Mouse (Mus musculus) hindbrain, embryonic 16.5 days (tissue): ENCODE results near the gene Bbs4. TPM values are rescaled to one million over a fixed set of nuclear protein-coding genes. Genes with fewer than 3 reads are reported as not detected.
A peak's percentile ranks its signal among the peaks of the same experiment; 100 is the strongest.

Source experiments
- ATAC-seq: fragments of 200-750 bp; cut with Nextera tagmentation; 2 replicates; pipeline ENCODE4 v1.8.0; 2017; ENCODE audit warnings: moderate TSS enrichment, moderate library complexity
- H3K27ac ChIP-seq: fragments of 300-500 bp; sonication (generic); 2 replicates; pipeline ENCODE4 v1.5.1; 2014; ENCODE audit warnings: low read depth, mild to moderate bottlenecking, control low read depth, low read length, moderate library complexity
- H3K27me3 ChIP-seq: fragments of 300-500 bp; sonication (generic); replicated peaks from 2 replicates; pipeline ENCODE4 v1.6.1; 2014; ENCODE audit warnings: low read length; ENCODE audit not compliant: control insufficient read depth, insufficient read depth
- H3K36me3 ChIP-seq: fragments of 300-500 bp; sonication (generic); 2 replicates; pipeline ENCODE4 v1.6.1; 2014; ENCODE audit warnings: mild to moderate bottlenecking, low read length, moderate library complexity, mixed read lengths; ENCODE audit not compliant: control insufficient read depth, insufficient read depth
- H3K4me1 ChIP-seq: fragments of 300-500 bp; sonication (generic); 2 replicates; pipeline ENCODE4 v1.6.1; 2014; ENCODE audit warnings: low read depth, low read length; ENCODE audit not compliant: control insufficient read depth, insufficient read depth
- H3K4me2 ChIP-seq: fragments of 300-500 bp; sonication (generic); 2 replicates; pipeline ENCODE4 v1.6.1; 2014; ENCODE audit warnings: mild to moderate bottlenecking, low read length, control low read depth, moderate library complexity
- H3K4me3 ChIP-seq: fragments of 300-500 bp; sonication (generic); 2 replicates; pipeline ENCODE4 v1.5.1; 2014; ENCODE audit warnings: mild to moderate bottlenecking, low read length, control low read depth, moderate library complexity
- H3K9ac ChIP-seq: fragments of 300-500 bp; sonication (generic); 2 replicates; pipeline ENCODE4 v1.6.1; 2014; ENCODE audit warnings: low read depth, mild to moderate bottlenecking, control low read depth, low read length, moderate library complexity
- H3K9me3 ChIP-seq: fragments of 300-500 bp; sonication (generic); 2 replicates; pipeline ENCODE4 v1.6.1; 2014; ENCODE audit warnings: mild to moderate bottlenecking, low read length, moderate library complexity; ENCODE audit not compliant: control insufficient read depth
- WGBS: fragments of 180-500 bp; shearing (Covaris S2); extraction: QIAGEN DNeasy Blood & Tissue Kit; methylation state at CpG from one replicate; pipeline ENCODE4 v1.1.7; 2014; 5-methylcytosine and 5-hydroxymethylcytosine counted together
- polyA plus RNA-seq: library from polyadenylated mRNA; unstranded; fragments of >200 nt; fragmentation: Nextera tagmentation; extraction: Ambion mirVana; gene quantifications from 2 replicates; pipeline ENCODE4 v1.2.1, GENCODE M21; 2015

Gene Bbs4
- polyA plus RNA-seq, 1 experiment from 2014 or later: 44.0 TPM

DNA sequence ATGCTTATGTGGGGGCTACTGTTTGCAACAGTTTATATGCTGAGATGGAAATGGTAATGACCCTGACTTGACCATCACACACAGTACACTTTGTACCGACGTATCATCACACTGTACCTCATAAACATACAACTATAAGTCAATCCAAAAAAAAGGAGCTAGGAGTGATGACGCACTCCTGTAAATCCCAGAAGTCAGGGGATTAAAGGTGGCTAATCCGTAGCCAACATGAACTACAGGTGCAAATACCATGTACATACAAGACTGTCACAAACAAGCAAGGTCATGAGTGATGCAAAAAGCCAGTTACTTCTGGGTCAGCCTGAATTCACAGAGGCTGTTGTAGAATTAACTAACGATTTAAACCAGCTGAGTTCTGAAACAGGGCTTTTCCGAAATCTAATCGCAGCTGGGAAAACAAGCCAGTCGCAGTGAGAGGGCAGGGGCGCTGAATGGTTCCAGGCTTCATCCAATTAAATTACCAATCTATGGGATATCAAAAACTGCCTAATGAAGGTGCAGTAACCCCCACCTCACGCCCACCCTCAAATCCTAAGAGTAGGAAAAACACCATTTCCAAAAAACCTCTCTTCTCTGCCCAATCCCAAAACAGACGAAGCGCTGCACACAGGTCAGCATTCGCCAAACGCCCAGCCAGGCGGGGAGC is 589 bp downstream of the Bbs4 start:
- H3K4me3 ChIP-seq: peak overlapping the region; percentile 91
- 10% methylated on average over 15 of the region's 15 CpGs for WGBS
- ATAC-seq: peak; percentile 9

GRCm38 (mm10) chr9:59346176-59346575 is 7.1 kb downstream of the Bbs4 start:
- H3K27me3 ChIP-seq: no peaks in the 10 kb centered on the region
- H3K4me2 ChIP-seq: no peak overlapping the region
- 84% methylated on average over 2 of the region's 2 CpGs for WGBS
- no peaks in the 10 kb centered on the region for H3K9me3 ChIP-seq
- H3K36me3 ChIP-seq: peaks cover 16% of the 10 kb centered on the region
- H3K9ac ChIP-seq: no peak overlapping the region
- ATAC-seq: no peak
- H3K4me3 ChIP-seq: no peak overlapping the region
- no peaks in the 10 kb centered on the region for H3K4me1 ChIP-seq
- no peak overlapping the region for H3K27ac ChIP-seq

More for the DNA sequence above, 589 bp downstream of the Bbs4 start:
- Histone ChIP-seq H3K4me2 (peak overlapping the region; percentile 80), H3K9me3 (no peaks in the 10 kb centered on the region), H3K9ac (peak overlapping the region; percentile 94), H3K36me3 (no peaks in the 10 kb centered on the region), H3K4me1 (peaks cover 4% of the 10 kb centered on the region; the same call in 1 of the 2 replicates), H3K27ac (peak overlapping the region; percentile 92), H3K27me3 (no peaks in the 10 kb centered on the region)

- no peak overlapping the region for H3K9ac ChIP-seq
- no peaks in the 10 kb centered on the region for H3K4me1 ChIP-seq
- H3K27ac ChIP-seq: no peak overlapping the region
- no peak overlapping the region for H3K4me3 ChIP-seq
- whole genome bisulfite sequencing: 91% methylated on average over 8 of the region's 9 CpGs
- H3K27me3 ChIP-seq: no peaks in the 10 kb centered on the region
- ATAC-seq: no peak
- no peak overlapping the region for H3K4me2 ChIP-seq
- H3K9me3 ChIP-seq: no peaks in the 10 kb centered on the region
- H3K36me3 ChIP-seq: peaks cover 29% of the 10 kb centered on the region
These were observed 13.3 kb downstream of the Bbs4 start for GRCm38 (mm10) chr9:59340002-59340401.

DNA sequence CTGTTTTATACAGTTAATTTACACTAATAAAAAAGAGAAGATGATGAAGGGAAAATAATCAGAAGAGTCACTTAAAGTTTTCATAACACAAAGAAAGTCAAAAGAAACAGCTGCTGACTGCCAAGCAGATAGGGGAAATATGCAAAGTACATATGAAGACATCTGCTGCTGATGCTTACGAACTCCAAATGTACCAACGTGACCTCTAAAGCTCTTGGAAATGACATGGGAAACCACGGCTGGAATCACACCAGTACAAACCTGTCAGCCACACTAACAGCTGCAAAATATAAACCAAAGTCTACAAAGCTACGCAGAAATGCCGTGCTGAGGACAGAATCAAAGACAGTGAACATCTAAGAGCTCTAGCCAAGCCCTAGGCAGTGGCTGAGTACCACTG is 14.2 kb downstream of the Bbs4 start:
- Histone ChIP-seq H3K4me2 (no peak overlapping the region), H3K4me3 (no peak overlapping the region), H3K9me3 (no peaks in the 10 kb centered on the region), H3K27me3 (no peaks in the 10 kb centered on the region), H3K4me1 (no peaks in the 10 kb centered on the region), H3K9ac (no peak overlapping the region), H3K36me3 (peaks cover 29% of the 10 kb centered on the region), H3K27ac (no peak overlapping the region)
- WGBS: 88% methylated on average over 5 of the region's 5 CpGs
- no peak for ATAC-seq

- Histone ChIP-seq H3K9ac (no peak overlapping the region), H3K36me3 (peaks cover 29% of the 10 kb centered on the region), H3K4me3 (no peak overlapping the region), H3K27me3 (no peaks in the 10 kb centered on the region), H3K4me1 (no peaks in the 10 kb centered on the region), H3K4me2 (no peak overlapping the region), H3K27ac (no peak overlapping the region), H3K9me3 (no peaks in the 10 kb centered on the region)
- 85% methylated on average over 5 of the region's 5 CpGs for WGBS
- ATAC-seq: no peak
These were observed 14.9 kb downstream of the Bbs4 start for GRCm38 (mm10) chr9:59338411-59338810.

DNA sequence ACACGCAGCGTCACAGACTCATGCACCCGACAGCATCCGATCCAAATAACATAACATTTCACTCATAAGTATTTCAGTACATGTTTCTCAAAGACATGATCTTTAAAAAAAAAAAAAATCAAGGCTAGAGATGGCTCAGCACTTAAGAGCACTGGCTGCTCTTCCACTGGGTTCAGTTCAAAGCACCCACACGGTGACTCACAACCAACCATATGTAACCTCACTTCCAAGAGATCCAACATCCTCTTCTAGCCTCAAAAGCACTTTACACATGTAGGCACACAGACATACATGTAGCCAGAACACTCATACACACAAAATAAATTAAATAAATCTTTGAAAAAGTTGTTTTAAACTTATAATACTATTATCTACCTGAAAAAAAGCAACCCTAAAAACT is 15.4 kb downstream of the Bbs4 start:
- ATAC-seq: no peak
- Histone ChIP-seq H3K27me3 (no peaks in the 10 kb centered on the region), H3K4me2 (no peak overlapping the region), H3K27ac (no peak overlapping the region), H3K36me3 (peaks cover 33% of the 10 kb centered on the region), H3K9me3 (no peaks in the 10 kb centered on the region), H3K9ac (no peak overlapping the region), H3K4me3 (no peak overlapping the region), H3K4me1 (no peaks in the 10 kb centered on the region)
- 98% methylated on average over 5 of the region's 5 CpGs for WGBS

DNA sequence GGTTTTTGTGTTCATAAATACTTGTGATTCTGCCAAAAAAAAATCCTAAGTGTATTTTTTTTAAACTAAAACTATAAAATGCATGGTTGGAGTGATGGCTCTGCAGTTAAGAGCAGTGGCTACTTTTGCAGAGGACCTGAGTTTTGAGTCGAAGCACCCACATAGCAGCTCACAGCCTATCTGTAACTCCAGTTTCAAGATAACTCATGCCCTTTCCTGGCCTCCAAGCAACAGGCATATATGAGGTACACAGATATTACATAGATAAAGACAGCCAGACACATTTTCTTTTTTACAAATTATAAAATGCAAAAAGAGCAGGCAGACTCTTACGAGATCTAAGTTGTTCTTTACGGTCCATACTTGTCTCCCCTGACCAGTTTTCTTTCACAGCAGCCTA is 16.8 kb downstream of the Bbs4 start:
- Histone ChIP-seq H3K27ac (no peak overlapping the region), H3K36me3 (peaks cover 31% of the 10 kb centered on the region), H3K9ac (no peak overlapping the region), H3K4me3 (no peak overlapping the region), H3K4me1 (no peaks in the 10 kb centered on the region), H3K4me2 (no peak overlapping the region), H3K27me3 (no peaks in the 10 kb centered on the region), H3K9me3 (no peaks in the 10 kb centered on the region)
- 94% methylated on average over 3 of the region's 3 CpGs for WGBS
- ATAC-seq: no peak

DNA sequence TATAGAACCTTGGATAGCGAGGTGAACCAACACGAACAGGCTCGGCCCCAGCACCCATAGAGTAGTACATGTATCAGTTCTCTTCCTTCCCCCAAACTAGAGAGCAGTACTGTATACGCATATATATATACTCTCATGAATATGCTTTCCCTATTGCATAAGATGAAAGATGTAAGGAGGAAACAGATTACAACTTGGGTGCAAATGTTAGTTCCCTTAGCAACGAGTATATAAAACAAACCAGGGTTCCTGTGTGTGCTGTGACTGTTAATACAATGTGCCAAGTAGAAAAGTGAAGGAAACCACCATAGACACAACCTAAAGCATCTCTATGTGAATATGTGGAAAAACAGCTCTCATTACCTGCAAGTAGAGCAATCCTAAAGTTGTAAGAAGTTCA is 23.3 kb downstream of the Bbs4 start:
- Histone ChIP-seq H3K4me2 (no peak overlapping the region), H3K4me1 (no peaks in the 10 kb centered on the region), H3K27ac (no peak overlapping the region), H3K36me3 (peaks cover 26% of the 10 kb centered on the region), H3K9ac (no peak overlapping the region), H3K27me3 (no peaks in the 10 kb centered on the region), H3K4me3 (no peak overlapping the region), H3K9me3 (no peaks in the 10 kb centered on the region)
- no peak for ATAC-seq
- WGBS: 97% methylated on average over 5 of the region's 5 CpGs

DNA sequence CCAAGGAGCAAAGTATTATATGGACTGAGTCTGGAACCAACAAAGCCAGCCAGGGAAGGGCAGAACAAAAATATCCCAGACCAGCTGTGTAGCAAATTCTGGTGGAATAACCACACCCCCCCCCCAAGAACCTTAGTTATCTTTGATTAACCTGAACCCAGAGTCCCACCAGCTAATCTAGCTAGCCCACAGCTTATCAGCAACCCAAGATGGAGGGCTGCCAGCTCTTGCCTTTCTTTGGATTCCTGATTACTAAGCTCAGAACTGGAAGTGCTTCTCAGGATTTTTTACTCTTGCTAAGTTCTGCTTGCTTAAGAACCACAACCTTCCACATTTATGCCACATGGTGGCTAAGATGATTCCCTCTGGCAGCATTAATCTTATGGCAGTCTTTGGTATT is 29.0 kb downstream of the Bbs4 start:
- no peak for ATAC-seq
- no peaks in the 10 kb centered on the region for H3K9me3 ChIP-seq
- no peaks in the 10 kb centered on the region for H3K27me3 ChIP-seq
- no peak overlapping the region for H3K4me2 ChIP-seq
- H3K36me3 ChIP-seq: peaks cover 32% of the 10 kb centered on the region
- H3K4me1 ChIP-seq: no peaks in the 10 kb centered on the region
- H3K4me3 ChIP-seq: no peak overlapping the region
- no peak overlapping the region for H3K9ac ChIP-seq
- no peak overlapping the region for H3K27ac ChIP-seq

GRCm38 (mm10) chr9:59316206-59316605 is 37.1 kb downstream of the Bbs4 start:
- no peak overlapping the region for H3K9ac ChIP-seq
- no peaks in the 10 kb centered on the region for H3K27me3 ChIP-seq
- ATAC-seq: no peak
- no peaks in the 10 kb centered on the region for H3K9me3 ChIP-seq
- no peaks in the 10 kb centered on the region for H3K4me1 ChIP-seq
- H3K4me2 ChIP-seq: no peak overlapping the region
- H3K4me3 ChIP-seq: no peak overlapping the region
- H3K36me3 ChIP-seq: peaks cover 13% of the 10 kb centered on the region
- 91% methylated on average over 3 of the region's 3 CpGs for WGBS
- H3K27ac ChIP-seq: no peak overlapping the region
